Mouse (Mus musculus) stomach, embryonic 14.5 days (tissue): ENCODE measurements around the gene Wnt11. TPM values are rescaled to one million over a fixed set of nuclear protein-coding genes. Genes with fewer than 3 reads are reported as not detected.

ENCODE experiments used
- ATAC-seq: fragments of 200-750 bp; cut with Nextera tagmentation; 2 replicates; pipeline ENCODE4 v1.8.0; 2017; ENCODE audit warnings: low read depth, moderate TSS enrichment; ENCODE audit not compliant: insufficient number of reproducible peaks, insufficient read depth, low FRiP score
- H3K27ac ChIP-seq: fragments of 300-500 bp; sonication (generic); 2 replicates; pipeline ENCODE4 v1.5.1; 2014; ENCODE audit warnings: mild to moderate bottlenecking, low read length, moderate library complexity, mixed read lengths
- H3K27me3 ChIP-seq: fragments of 300-500 bp; sonication (generic); 2 replicates; pipeline ENCODE4 v1.6.1; 2014; ENCODE audit warnings: low read length, control low read depth, mixed read lengths; ENCODE audit not compliant: control insufficient read depth, insufficient read depth
- H3K36me3 ChIP-seq: fragments of 300-500 bp; sonication (generic); 2 replicates; pipeline ENCODE4 v1.6.1; 2014; ENCODE audit warnings: mild to moderate bottlenecking, control low read depth, low read length, moderate library complexity, mixed read lengths; ENCODE audit not compliant: control insufficient read depth, insufficient read depth
- H3K4me1 ChIP-seq: fragments of 300-500 bp; sonication (generic); 2 replicates; pipeline ENCODE4 v1.6.1; 2014; ENCODE audit warnings: low read length, control low read depth, mixed read lengths; ENCODE audit not compliant: control insufficient read depth, insufficient read depth
- H3K4me2 ChIP-seq: fragments of 300-500 bp; sonication (generic); replicated peaks from 2 replicates; pipeline ENCODE4 v1.6.1; 2014; ENCODE audit warnings: low read depth, low read length, control low read depth
- H3K4me3 ChIP-seq: fragments of 300-500 bp; sonication (generic); 2 replicates; pipeline ENCODE4 v1.5.1; 2014; ENCODE audit warnings: low read depth, low read length, control low read depth
- H3K9ac ChIP-seq: fragments of 300-500 bp; sonication (generic); replicated peaks from 2 replicates; pipeline ENCODE4 v1.6.1; 2014; ENCODE audit warnings: low read depth, mild to moderate bottlenecking, control low read depth, low read length, moderate library complexity, mixed read lengths
- H3K9me3 ChIP-seq: fragments of 300-500 bp; sonication (generic); 2 replicates; pipeline ENCODE4 v1.6.1; 2016; ENCODE audit warnings: low read depth, low read length, control low read depth; ENCODE audit not compliant: control insufficient read depth
- WGBS: fragments of 180-500 bp; shearing (Covaris S2); extraction: QIAGEN DNeasy Blood & Tissue Kit; methylation state at CpG from one replicate; pipeline ENCODE4 v1.1.7; 2014; 5-methylcytosine and 5-hydroxymethylcytosine counted together
- polyA plus RNA-seq: library from polyadenylated mRNA; unstranded; fragments of >200 nt; fragmentation: Nextera tagmentation; extraction: Ambion mirVana; gene quantifications from 2 replicates; pipeline ENCODE4 v1.2.1, GENCODE M21; 2014

The Wnt11 gene
- polyA plus RNA-seq, 1 experiment from 2014 or later, result 7.2 TPM

DNA sequence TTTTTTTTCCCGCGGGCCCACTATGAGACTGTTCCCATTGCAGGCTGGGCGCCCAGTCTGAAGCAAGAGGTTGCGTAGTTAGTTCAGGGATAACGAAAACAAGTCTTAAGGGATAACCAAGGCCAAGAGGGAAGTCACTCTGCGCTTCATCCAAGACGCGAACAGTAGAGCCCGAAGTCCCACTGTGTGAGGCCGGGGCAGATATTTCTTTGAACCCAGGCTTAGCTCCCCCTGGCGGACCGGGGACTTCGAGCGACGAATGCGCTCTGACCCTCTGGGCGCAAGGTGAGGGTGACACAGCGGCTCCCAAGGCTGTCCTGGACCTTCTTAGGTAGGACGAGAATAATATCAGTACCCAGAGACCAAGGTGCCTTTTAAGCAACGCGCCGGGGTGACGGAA, 1.7 kb downstream of the Wnt11 start:
- Histone ChIP-seq H3K9ac (no peak overlapping the region), H3K27ac (no peak overlapping the region), H3K27me3 (peaks cover 23% of the 10 kb centered on the region), H3K36me3 (no peaks in the 10 kb centered on the region), H3K4me2 (peak overlapping the region; percentile 98), H3K4me1 (peaks cover 29% of the 10 kb centered on the region; the same call in 1 of the 2 replicates), H3K4me3 (peak overlapping the region; percentile 59), H3K9me3 (no peaks in the 10 kb centered on the region)
- WGBS, result 3% methylated on average over 23 of the region's 23 CpGs
- no peak for ATAC-seq

DNA sequence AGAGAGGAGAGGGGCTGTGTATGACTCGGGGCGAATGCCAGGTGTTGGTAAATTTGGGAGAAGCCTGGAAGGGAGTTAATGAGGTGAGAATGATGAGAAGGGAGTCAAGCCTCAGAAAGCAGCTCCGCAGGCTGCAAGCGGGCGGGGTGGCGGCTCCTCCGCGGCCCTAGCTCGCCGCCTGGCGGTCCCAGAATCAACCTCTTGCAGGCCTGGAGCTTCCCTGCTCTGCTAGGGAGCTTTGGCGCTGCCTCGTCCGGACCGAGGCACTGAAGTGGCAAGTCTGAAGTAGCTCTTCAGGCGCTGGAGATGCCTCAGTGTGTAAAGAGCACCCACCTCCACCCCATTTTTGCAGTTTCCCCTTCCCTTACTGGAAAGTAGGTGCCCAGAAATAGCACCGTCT, 3.0 kb downstream of the Wnt11 start:
- peak; percentile 46; the same call in 1 of the 2 replicates for ATAC-seq
- Histone ChIP-seq H3K36me3 (no peaks in the 10 kb centered on the region), H3K4me1 (peaks cover 29% of the 10 kb centered on the region; the same call in 1 of the 2 replicates), H3K9ac (no peak overlapping the region), H3K27me3 (peaks cover 23% of the 10 kb centered on the region), H3K27ac (no peak overlapping the region), H3K4me2 (peak overlapping the region; percentile 98), H3K4me3 (peak overlapping the region; percentile 41), H3K9me3 (no peaks in the 10 kb centered on the region)
- WGBS, result 2% methylated on average over 17 of the region's 17 CpGs

DNA sequence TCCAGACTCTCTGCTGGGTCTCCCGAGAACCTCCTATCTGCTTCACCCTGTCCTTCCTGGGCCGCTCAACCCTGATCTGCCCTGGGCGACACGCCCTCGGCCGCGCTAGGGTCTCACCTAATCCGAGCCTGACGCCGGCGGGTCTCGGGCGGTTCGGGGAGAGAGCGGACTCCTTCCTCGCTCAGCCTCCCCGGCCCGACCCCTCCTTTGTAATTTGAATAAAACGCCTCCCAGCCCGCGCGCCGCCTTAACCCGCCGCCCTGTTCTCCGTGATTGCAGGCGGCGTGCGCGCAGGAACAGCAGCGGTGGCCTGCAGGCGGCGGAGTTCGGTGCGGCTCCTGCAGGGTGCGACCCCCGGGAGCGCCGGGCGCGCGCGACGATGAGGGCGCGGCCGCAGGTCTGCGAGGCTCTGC, 3.8 kb downstream of the Wnt11 start:
- H3K9me3 ChIP-seq, result no peaks in the 10 kb centered on the region
- H3K4me2 ChIP-seq, result peak overlapping the region; percentile 98
- peaks cover 33% of the 10 kb centered on the region; the same call in 1 of the 2 replicates for H3K4me1 ChIP-seq
- H3K4me3 ChIP-seq, result peak overlapping the region; percentile 41
- no peak overlapping the region for H3K27ac ChIP-seq
- ATAC-seq, result peak; percentile 38
- peak overlapping the region; percentile 19; the same call in 1 of the 2 replicates for H3K9ac ChIP-seq
- under 1% methylated on average over 48 of the region's 48 CpGs for WGBS
- no peaks in the 10 kb centered on the region for H3K36me3 ChIP-seq
- H3K27me3 ChIP-seq, result peaks cover 20% of the 10 kb centered on the region

DNA sequence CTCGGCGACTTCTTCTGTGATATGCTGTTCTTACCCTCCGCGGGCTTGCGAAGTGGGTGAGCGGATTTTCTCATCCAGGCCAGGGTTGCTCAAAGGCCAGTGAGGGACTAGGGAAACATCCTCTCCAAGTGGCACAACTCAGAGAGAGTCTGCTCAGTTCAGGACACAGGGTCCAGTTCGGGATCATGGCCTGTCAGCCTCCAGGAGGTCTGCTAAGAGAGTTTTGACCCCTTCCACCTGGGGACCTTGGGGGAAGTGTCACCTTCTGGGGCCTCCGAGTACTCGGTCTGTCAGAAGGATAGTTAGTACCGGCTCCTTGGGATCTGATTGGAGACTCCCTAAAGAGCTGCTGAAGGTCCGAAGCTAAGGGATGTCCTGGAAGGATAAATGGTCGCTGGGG, 4.4 kb downstream of the Wnt11 start:
- ATAC-seq, result no peak
- Histone ChIP-seq H3K27ac (no peak overlapping the region), H3K4me3 (peak overlapping the region; percentile 41), H3K4me2 (peak overlapping the region; percentile 98), H3K9ac (peak overlapping the region; percentile 19; the same call in 1 of the 2 replicates), H3K36me3 (no peaks in the 10 kb centered on the region), H3K4me1 (peaks cover 33% of the 10 kb centered on the region; the same call in 1 of the 2 replicates), H3K27me3 (peaks cover 20% of the 10 kb centered on the region), H3K9me3 (no peaks in the 10 kb centered on the region)
- 8% methylated on average over 12 of the region's 12 CpGs for WGBS

DNA sequence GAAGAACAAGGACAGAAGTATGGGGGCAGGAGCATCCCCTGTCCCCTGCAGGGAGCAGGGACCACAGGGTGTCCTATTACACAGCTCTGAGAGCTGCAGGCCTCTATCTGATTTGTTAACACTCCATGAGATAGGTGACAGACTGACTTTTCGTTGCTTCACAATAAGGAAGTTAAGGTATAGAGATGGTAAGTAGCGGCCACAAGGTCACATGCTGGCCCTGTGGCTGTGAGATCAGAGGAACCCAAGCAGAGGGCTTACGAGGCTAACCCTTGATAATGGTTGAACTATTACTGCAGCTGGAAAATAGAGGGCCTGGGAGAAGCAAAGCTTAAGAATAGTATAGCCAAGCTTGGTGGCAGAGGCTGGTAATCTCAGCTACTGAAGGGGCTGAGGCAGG, 5.9 kb downstream of the Wnt11 start:
- Histone ChIP-seq H3K9ac (no peak overlapping the region), H3K27ac (no peak overlapping the region), H3K27me3 (peaks cover 15% of the 10 kb centered on the region; the same call in 1 of the 2 replicates), H3K9me3 (no peaks in the 10 kb centered on the region), H3K4me1 (peaks cover 29% of the 10 kb centered on the region; the same call in 1 of the 2 replicates), H3K4me3 (no peak overlapping the region), H3K4me2 (no peak overlapping the region), H3K36me3 (no peaks in the 10 kb centered on the region)
- no peak for ATAC-seq
- WGBS, result 67% methylated on average over 3 of the region's 3 CpGs

DNA sequence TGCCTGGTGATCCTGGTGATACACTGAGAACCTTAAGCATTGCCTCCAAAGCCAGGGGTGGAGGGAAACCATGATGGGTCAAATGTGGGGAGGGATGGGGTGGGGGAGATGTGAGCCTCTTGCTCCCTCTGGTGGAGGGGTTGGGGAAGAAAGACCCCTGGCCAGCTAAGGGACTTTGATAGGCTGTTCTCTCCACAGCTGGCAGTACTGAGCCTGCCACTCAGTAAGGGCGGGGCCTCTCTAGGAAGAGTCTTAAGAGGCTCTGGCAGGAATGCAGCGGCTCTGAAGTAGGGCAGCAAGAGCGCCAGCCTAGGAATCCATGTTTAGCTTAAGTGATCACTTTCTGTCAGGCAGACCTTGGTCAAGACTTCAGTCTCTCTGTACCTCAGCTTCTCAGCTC, 6.9 kb downstream of the Wnt11 start:
- 32% methylated on average over 3 of the region's 3 CpGs for WGBS
- Histone ChIP-seq H3K4me1 (peaks cover 18% of the 10 kb centered on the region; the same call in 1 of the 2 replicates), H3K9me3 (no peaks in the 10 kb centered on the region), H3K27ac (no peak overlapping the region), H3K9ac (no peak overlapping the region), H3K4me3 (no peak overlapping the region), H3K4me2 (no peak overlapping the region), H3K36me3 (no peaks in the 10 kb centered on the region), H3K27me3 (peaks cover 10% of the 10 kb centered on the region; the same call in 1 of the 2 replicates)
- ATAC-seq, result no peak

DNA sequence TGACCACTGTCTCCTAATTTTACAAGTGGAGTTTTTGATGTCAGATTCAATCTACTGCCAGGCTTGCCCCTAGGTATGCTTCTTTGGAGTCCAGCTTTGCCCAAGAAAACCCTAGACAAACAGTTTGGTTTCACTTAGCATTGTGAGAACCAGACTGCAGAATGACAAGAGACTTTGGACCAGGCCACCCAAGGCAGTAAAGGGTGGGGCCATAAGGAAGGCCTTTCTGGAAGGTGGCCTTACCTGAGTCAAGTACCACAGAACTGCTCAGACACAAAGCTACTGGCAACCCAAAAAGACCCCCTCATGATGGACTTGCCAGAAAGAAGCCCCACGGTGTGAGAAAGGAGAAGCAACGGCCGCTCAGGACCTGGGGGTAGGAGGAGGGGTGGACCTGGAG, 8.1 kb downstream of the Wnt11 start:
- H3K9me3 ChIP-seq, result no peaks in the 10 kb centered on the region
- ATAC-seq, result no peak
- H3K9ac ChIP-seq, result no peak overlapping the region
- no peak overlapping the region for H3K4me3 ChIP-seq
- H3K4me1 ChIP-seq, result peaks cover 9% of the 10 kb centered on the region; the same call in 1 of the 2 replicates
- no peaks in the 10 kb centered on the region for H3K36me3 ChIP-seq
- 93% methylated on average over 3 of the region's 3 CpGs for WGBS
- H3K27me3 ChIP-seq, result 0 out of 2 replicates have a peak, but pooled peaks cover 3% of the 10 kb centered on the region
- no peak overlapping the region for H3K27ac ChIP-seq
- no peak overlapping the region for H3K4me2 ChIP-seq

- Histone ChIP-seq H3K9ac (no peak overlapping the region), H3K4me3 (no peak overlapping the region), H3K27me3 (0 out of 2 replicates have a peak, but pooled peaks cover 3% of the 10 kb centered on the region), H3K27ac (no peak overlapping the region), H3K4me1 (peaks cover 9% of the 10 kb centered on the region; the same call in 1 of the 2 replicates), H3K4me2 (no peak overlapping the region), H3K9me3 (no peaks in the 10 kb centered on the region), H3K36me3 (no peaks in the 10 kb centered on the region)
- ATAC-seq, result 0 out of 2 replicates have a peak, but pooled peaks have one; percentile 18
- WGBS, result 42% methylated on average over 7 of the region's 7 CpGs
Measured at GRCm38 (mm10) chr7:98843649-98844048, 8.7 kb downstream of the Wnt11 start.
